Mouse (Mus musculus) ES-E14 (cell line): ENCODE measurements at regions not wholly inside any gene's neighbourhood (a gene's known extent, or its start where the extent isn't known, plus 50 kb on each side); places are given as distances from the start of the nearest gene placed in this dataset.

Experiments used
- HCFC1 ChIP-seq: IDR thresholded peaks from 2 replicates; pipeline ENCODE4 v1.6.1; 2012; ENCODE audit warnings: low read length, inconsistent platforms, borderline replicate concordance; ENCODE audit not compliant: insufficient read depth
- MAFK ChIP-seq: IDR thresholded peaks from 2 replicates; pipeline ENCODE4 v1.6.1; 2014; ENCODE audit warnings: mild to moderate bottlenecking, low read depth, low read length, inconsistent platforms; ENCODE audit not compliant: insufficient read depth
- ZC3H11A ChIP-seq: IDR thresholded peaks from 2 replicates; pipeline ENCODE4 v1.6.1; 2012; ENCODE audit warnings: low read depth, mild to moderate bottlenecking, inconsistent platforms, low read length, borderline replicate concordance
- ZNF384 ChIP-seq: IDR thresholded peaks from 2 replicates; pipeline ENCODE4 v1.6.1; 2012; ENCODE audit warnings: low read depth, low read length, inconsistent platforms

GRCm38 (mm10) chr5:148728492-148728891 lies 175.9 kb upstream of the Ubl3 start:
- TF ChIP-seq ZNF384 (0 out of 2 replicates have a peak, but pooled peaks have one; percentile 36), ZC3H11A (no peak), MAFK (peak; percentile 65), HCFC1 (no peak)
